Comparison of ENCODE assay signal across 8 mouse cellular contexts in the genomic region with DNA sequence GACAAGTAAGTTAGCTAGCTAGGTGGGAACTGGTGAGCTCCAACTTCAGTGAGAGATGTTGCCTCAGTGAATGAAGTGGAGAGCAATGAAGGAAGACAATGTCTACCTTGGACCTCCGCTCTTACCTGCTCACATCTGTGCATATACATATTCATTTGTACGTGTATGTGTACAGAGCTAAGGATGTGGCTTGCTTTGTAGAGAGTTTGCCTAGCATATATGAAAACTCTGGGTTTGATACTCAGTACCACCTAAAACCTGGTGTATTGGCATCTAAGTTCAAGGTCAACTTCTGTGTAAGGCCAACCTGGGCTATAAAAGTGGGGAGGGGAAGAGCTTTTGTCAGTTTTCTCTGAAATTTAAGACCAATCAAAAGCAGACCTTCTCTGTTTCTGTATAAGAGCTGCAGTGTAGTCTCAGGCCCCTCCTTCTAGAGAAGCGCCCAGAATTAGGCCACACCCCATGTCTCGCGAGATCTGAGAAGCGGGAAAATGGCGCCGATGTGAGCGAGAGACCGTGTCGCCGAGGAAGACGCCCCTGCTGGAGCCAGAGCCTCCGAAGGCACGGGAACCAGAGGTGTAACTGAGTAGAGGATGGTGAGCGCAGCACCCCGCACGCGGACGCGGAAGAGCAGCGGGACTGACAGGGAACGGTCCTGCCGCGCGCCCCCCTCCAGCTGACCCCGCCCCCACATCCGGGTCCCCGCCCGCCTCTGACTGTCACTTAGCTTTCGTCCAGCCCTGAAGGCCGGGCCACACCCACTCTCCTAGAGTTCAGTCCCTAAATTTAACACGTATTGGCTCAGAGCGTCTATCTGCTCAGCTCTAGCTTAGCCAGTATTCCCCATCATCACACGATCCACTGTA. TPM values are rescaled to one million over a fixed set of nuclear protein-coding genes. Genes with fewer than 3 reads are reported as not detected.
DNase-seq lines count a peak whose midpoint lies in the region; ATAC-seq and TF ChIP-seq lines count a peak whose summit lies in the region.

Gene Zfp414 (plus strand): TSS at position 470 of the 866 bp plus-strand sequence.

- peak; percentile 80 for ATAC-seq in cerebellum, adult (ENCODE audit: insufficient number of reproducible peaks, low FRiP score, low TSS enrichment)
- peak; percentile 97 for ATAC-seq in forebrain, embryonic 14.5 days
- peak; percentile 97 for ATAC-seq in neural tube, embryonic 15.5 days (ENCODE audit: low FRiP score)

- H3K4me2 ChIP-seq in forebrain, embryonic 14.5 days (ENCODE audit: low read length), result peak within 1 kb of the TSS; percentile 72
- peak within 1 kb of the TSS; percentile 81 for H3K4me2 ChIP-seq in neural tube, embryonic 15.5 days

- peaks cover 3% of the 10 kb centered on the region; the same call in 1 of the 2 replicates for H3K9me3 ChIP-seq in ES-Bruce4 (replicated peaks; ENCODE audit: control insufficient read depth, insufficient read depth, low read length, poor library complexity, severe bottlenecking)
- H3K9me3 ChIP-seq in forebrain, embryonic 14.5 days (replicated peaks; ENCODE audit: control insufficient read depth, low read length), result no peaks in the 10 kb centered on the region
- H3K9me3 ChIP-seq in neural tube, embryonic 15.5 days (replicated peaks), result no peaks in the 10 kb centered on the region

- no peak for TF ChIP-seq CTCF in ES-Bruce4 (IDR thresholded peaks at IDR 0.05; ENCODE audit: low read depth, low read length)

- H3K36me3 ChIP-seq in ES-Bruce4 (ENCODE audit: control insufficient read depth, insufficient read depth, low read length, poor library complexity, severe bottlenecking), result peaks cover 10% of the 10 kb centered on the region
- H3K36me3 ChIP-seq in forebrain, embryonic 14.5 days (ENCODE audit: control insufficient read depth, insufficient read depth, low read length), result peaks cover 17% of the 10 kb centered on the region
- H3K36me3 ChIP-seq in neural tube, embryonic 15.5 days, result peaks cover 12% of the 10 kb centered on the region

- H3K4me1 ChIP-seq in ES-Bruce4 (ENCODE audit: control insufficient read depth, insufficient read depth, low read length), result no peaks in the 10 kb centered on the region
- H3K4me1 ChIP-seq in forebrain, embryonic 14.5 days (ENCODE audit: control insufficient read depth, insufficient read depth, low read length), result peaks cover 9% of the 10 kb centered on the region
- peaks cover 27% of the 10 kb centered on the region for H3K4me1 ChIP-seq in neural tube, embryonic 15.5 days

- peak; percentile 97 for DNase-seq in forebrain, embryonic 14.5 days (ENCODE audit: low spot score)
- peak; percentile 90 to 94 for DNase-seq in heart, postnatal 14 days
- peak; percentile 93 for DNase-seq in layer of hippocampus, adult 11-12 months (ENCODE audit: low spot score)
- peak; percentile 93 to 94 for DNase-seq in lung, adult 18-20 months
- peak; percentile 90 for DNase-seq in testis, postnatal 14 days (ENCODE audit: low spot score)

- no peaks in the 10 kb centered on the region for H3K27me3 ChIP-seq in ES-Bruce4 (ENCODE audit: control insufficient read depth, insufficient read depth, low read length, poor library complexity, severe bottlenecking)
- H3K27me3 ChIP-seq in forebrain, embryonic 14.5 days (replicated peaks; ENCODE audit: control insufficient read depth, insufficient read depth, low read length), result no peaks in the 10 kb centered on the region
- no peaks in the 10 kb centered on the region for H3K27me3 ChIP-seq in neural tube, embryonic 15.5 days (replicated peaks)

- H3K4me3 ChIP-seq in ES-Bruce4 (ENCODE audit: low read depth, low read length), result peak within 1 kb of the TSS; percentile 95
- peak within 1 kb of the TSS; percentile 53 for H3K4me3 ChIP-seq in forebrain, embryonic 14.5 days (ENCODE audit: low read depth, low read length)
- H3K4me3 ChIP-seq in neural tube, embryonic 15.5 days (replicated peaks), result peak within 1 kb of the TSS; percentile 78

- no peak for TF ChIP-seq EP300 in ES-Bruce4 (IDR thresholded peaks at IDR 0.05; ENCODE audit: insufficient read depth, low read depth, low read length)

- intact Hi-C loops in heart, postnatal 14 days (cut with DNase I), result no loop called here

- peak within 1 kb of the TSS; percentile 73 for H3K9ac ChIP-seq in ES-Bruce4 (ENCODE audit: low read depth, poor library complexity, severe bottlenecking)
- H3K9ac ChIP-seq in forebrain, embryonic 14.5 days (ENCODE audit: low read length), result peak within 1 kb of the TSS; percentile 74
- peak within 1 kb of the TSS; percentile 85 for H3K9ac ChIP-seq in neural tube, embryonic 15.5 days (replicated peaks)

- WGBS in forebrain, embryonic 14.5 days, result 3% methylated on average over 35 of the region's 35 CpGs
- WGBS in neural tube, embryonic 15.5 days, result 4% methylated on average over 35 of the region's 35 CpGs

- no peak for TF ChIP-seq POLR2A in ES-Bruce4 (IDR thresholded peaks at IDR 0.05; ENCODE audit: insufficient read depth, low read length)

- peak within 1 kb of the TSS; percentile 65 for H3K27ac ChIP-seq in ES-Bruce4 (ENCODE audit: insufficient read depth, low read length)
- H3K27ac ChIP-seq in forebrain, embryonic 14.5 days (ENCODE audit: low read depth, low read length), result peak within 1 kb of the TSS; percentile 92
- peak within 1 kb of the TSS; percentile 99 for H3K27ac ChIP-seq in neural tube, embryonic 15.5 days (replicated peaks)

RNA-seq across cellular contexts. Expression of gene Zfp414, which starts in this region (rescaled TPM):
- 31.9 and 39.5 TPM in 2 replicates for polyA plus RNA-seq in ES-Bruce4 (2011; ENCODE audit: insufficient read depth, insufficient read length, low read depth, missing spikeins)
- 93.0 and 97.9 TPM in 2 replicates for polyA plus RNA-seq in forebrain, embryonic 14.5 days (2014; fragmentation: Nextera tagmentation; extraction: Ambion mirVana)
- 10 to 100 TPM; 12.8 to 15.5 TPM for total RNA-seq in heart, postnatal 14 days (2021)
- 56.1 and 62.3 TPM in 2 replicates for polyA plus RNA-seq in neural tube, embryonic 15.5 days (2015; fragmentation: Nextera tagmentation; extraction: Ambion mirVana)

Comparison
In these comparisons a context has a peak if more than half of its experiments do, and no peak if none do; other contexts are left out.
1. Peak in every context shown above with its lines: DNase-seq, ATAC-seq, H3K4me3 ChIP-seq and H3K27ac ChIP-seq.